21 mouse cellular contexts compared by ENCODE assay signal in genomic region chr13:88929626-88930025, GRCm38 (mm10).
"Had no signal": no experiment of that assay in that cellular context is flagged by ENCODE, and none has a peak within 500 bp of the region (broad histone marks: within the 10 kb centered on the region; RNA-seq: fewer than 3 reads in every experiment).

No protein-coding gene starts in this region.

- H3K4me3 ChIP-seq: limb, embryonic 12.5 days; limb, embryonic 15.5 days; megakaryocyte, embryonic 14.5 days; midbrain, embryonic 10.5 days; neural tube, embryonic 12.5 days; neural tube, embryonic 15.5 days had no signal

- ATAC-seq: liver, postnatal 0 days; lung, postnatal 0 days had no signal

- H3K27ac ChIP-seq: kidney, postnatal 0 days; limb, embryonic 12.5 days; limb, embryonic 15.5 days; liver, embryonic 14.5 days; macrophage; midbrain, embryonic 10.5 days; neural tube, embryonic 12.5 days; neural tube, embryonic 15.5 days had no signal

- H3K4me1 ChIP-seq: limb, embryonic 12.5 days; limb, embryonic 15.5 days; neural tube, embryonic 12.5 days; neural tube, embryonic 15.5 days had no signal

- H3K9me3 ChIP-seq: limb, embryonic 12.5 days; limb, embryonic 15.5 days; megakaryocyte, embryonic 14.5 days; midbrain, embryonic 10.5 days; neural tube, embryonic 12.5 days; neural tube, embryonic 15.5 days had no signal

- H3K36me3 ChIP-seq: limb, embryonic 12.5 days; limb, embryonic 15.5 days; midbrain, embryonic 10.5 days; neural tube, embryonic 12.5 days; neural tube, embryonic 15.5 days had no signal

- H3K9ac ChIP-seq: limb, embryonic 12.5 days; limb, embryonic 15.5 days; liver, embryonic 14.5 days; liver, postnatal 0 days; lung, embryonic 14.5 days; neural tube, embryonic 12.5 days; neural tube, embryonic 15.5 days had no signal

- DNase-seq: kidney, adult 2 months; kidney, postnatal 25 days; left cerebral cortex, postnatal 4 days; liver, postnatal 0 days; lung, embryonic 14.5 days; midbrain, embryonic 14.5 days; right cerebral cortex, postnatal 25 days; thymus, adult 18-20 months; thymus, postnatal 14 days; thymus, postnatal 4 days had no signal

- H3K4me2 ChIP-seq: limb, embryonic 12.5 days; limb, embryonic 15.5 days; liver, embryonic 11.5 days; lung, embryonic 14.5 days; neural tube, embryonic 12.5 days; neural tube, embryonic 15.5 days had no signal

- H3K27me3 ChIP-seq: limb, embryonic 12.5 days; limb, embryonic 15.5 days; megakaryocyte, embryonic 14.5 days; neural tube, embryonic 12.5 days; neural tube, embryonic 15.5 days had no signal
